Mouse (Mus musculus) liver, embryonic 14 days (tissue): ENCODE results near the gene Olfr619. TPM values are rescaled to one million over a fixed set of nuclear protein-coding genes. Genes with fewer than 3 reads are reported as not detected.

ENCODE experiments used
- polyA plus RNA-seq: library from polyadenylated mRNA; depleted of rRNA; stranded (reverse); fragments of >200 nt; gene quantifications from 2 replicates; pipeline ENCODE4 v1.2.3, GENCODE M21; 2012; rRNA removed

Gene Olfr619
- not detected in 2 replicates for polyA plus RNA-seq

GRCm38 (mm10) chr7:103600275-103600674 lies at the start of gene Olfr619:
Olfr619 (plus strand) TSS chr7:103600575.

GRCm38 (mm10) chr7:103555779-103556178 lies 44.6 kb upstream of the Olfr619 start, which contains the start of gene Olfr615:
Olfr615 (plus strand) TSS chr7:103556079.

GRCm38 (mm10) chr7:103569043-103569442 lies 31.3 kb upstream of the Olfr619 start, which contains the start of gene Olfr616:
Olfr616 (minus strand) TSS chr7:103569143.

GRCm38 (mm10) chr7:103572761-103573160 lies 27.6 kb upstream of the Olfr619 start, which contains the start of gene Olfr617:
Olfr617 (plus strand) TSS chr7:103573061.

GRCm38 (mm10) chr7:103589803-103590202 lies 10.6 kb upstream of the Olfr619 start, which contains the start of gene Olfr618:
Olfr618 (plus strand) TSS chr7:103590103.

GRCm38 (mm10) chr7:103612434-103612833 lies 12.1 kb downstream of the Olfr619 start, which contains the start of gene Olfr620:
Olfr620 (minus strand) TSS chr7:103612534.

GRCm38 (mm10) chr7:103642602-103643001 lies 42.2 kb downstream of the Olfr619 start, which contains the start of gene Olfr622:
Olfr622 (minus strand) TSS chr7:103642702.

Other genes with a start within 250 kb of the Olfr619 start
- gene Olfr601, start 237.9 kb upstream of the Olfr619 start, polyA plus RNA-seq: not detected in 2 replicates
- gene Olfr603, start 214.4 kb upstream of the Olfr619 start, polyA plus RNA-seq: not detected in 2 replicates
- gene Usp17lc, start 185.5 kb upstream of the Olfr619 start, polyA plus RNA-seq: not detected in 2 replicates
- gene Olfr605, start 155.1 kb upstream of the Olfr619 start, polyA plus RNA-seq: not detected in 2 replicates
- gene Olfr606, start 151.5 kb upstream of the Olfr619 start, polyA plus RNA-seq: not detected in 2 replicates
- gene Olfr607, start 136.4 kb upstream of the Olfr619 start, polyA plus RNA-seq: not detected in 2 replicates
- gene Olfr608, start 130.7 kb upstream of the Olfr619 start, polyA plus RNA-seq: not detected in 2 replicates
- gene Olfr609, start 102.5 kb upstream of the Olfr619 start, polyA plus RNA-seq: not detected in 2 replicates
- not detected in 2 replicates for gene Olfr610, start 88.5 kb upstream of the Olfr619 start, polyA plus RNA-seq
- not detected in 2 replicates for gene Olfr611, start 79.7 kb upstream of the Olfr619 start, polyA plus RNA-seq
- not detected in 2 replicates for gene Olfr612, start 57.9 kb upstream of the Olfr619 start, polyA plus RNA-seq
- not detected in 2 replicates for gene Olfr613, start 52.5 kb upstream of the Olfr619 start, polyA plus RNA-seq
- not detected in 2 replicates for gene Olfr615, start 44.5 kb upstream of the Olfr619 start, polyA plus RNA-seq
- not detected in 2 replicates for gene Olfr616, start 31.4 kb upstream of the Olfr619 start, polyA plus RNA-seq
- gene Olfr617, start 27.5 kb upstream of the Olfr619 start, polyA plus RNA-seq: not detected in 2 replicates
- gene Olfr618, start 10.5 kb upstream of the Olfr619 start, polyA plus RNA-seq: not detected in 2 replicates
- not detected in 2 replicates for gene Olfr620, start 12.0 kb downstream of the Olfr619 start, polyA plus RNA-seq
- gene Olfr622, start 42.1 kb downstream of the Olfr619 start, polyA plus RNA-seq: 0.02 TPM in 1 of 2 replicates, not detected in the other
- not detected in 2 replicates for gene Olfr623, start 63.1 kb downstream of the Olfr619 start, polyA plus RNA-seq
- gene Olfr624, start 70.6 kb downstream of the Olfr619 start, polyA plus RNA-seq: under 0.01 TPM in 2 replicates
- gene Olfr625-ps1, start 82.1 kb downstream of the Olfr619 start, polyA plus RNA-seq: not detected in 2 replicates
- gene Olfr243, start 114.1 kb downstream of the Olfr619 start, polyA plus RNA-seq: not detected in 2 replicates
- gene Olfr628, start 129.8 kb downstream of the Olfr619 start, polyA plus RNA-seq: not detected in 2 replicates
- 0.06 and 0.08 TPM in 2 replicates for gene Olfr629, start 144.4 kb downstream of the Olfr619 start, polyA plus RNA-seq
- 0.03 TPM in 2 replicates for gene Olfr630, start 156.8 kb downstream of the Olfr619 start, polyA plus RNA-seq
- gene Olfr69, start 171.0 kb downstream of the Olfr619 start, polyA plus RNA-seq: 0.01 TPM in 1 of 2 replicates, not detected in the other
- gene Olfr68, start 179.1 kb downstream of the Olfr619 start, polyA plus RNA-seq: 0.06 and 0.08 TPM in 2 replicates
- gene Olfr67, start 191.2 kb downstream of the Olfr619 start, polyA plus RNA-seq: 0.01 and 0.02 TPM in 2 replicates
- gene Hbb-bt, start 213.4 kb downstream of the Olfr619 start, polyA plus RNA-seq: 72,714 and 77,546 TPM in 2 replicates
- gene Hbb-bs, start 227.5 kb downstream of the Olfr619 start, polyA plus RNA-seq: 210,584 and 218,066 TPM in 2 replicates
- gene Hbb-bh2, start 239.9 kb downstream of the Olfr619 start, polyA plus RNA-seq: 0.17 and 0.27 TPM in 2 replicates
- gene Hbb-bh1, start 242.6 kb downstream of the Olfr619 start, polyA plus RNA-seq: 208 and 218 TPM in 2 replicates